Mouse (Mus musculus) WW6 (cell line): ENCODE measurements at regions not wholly inside any gene's neighbourhood (a gene's known extent, or its start where the extent isn't known, plus 50 kb on each side); places are given as distances from the start of the nearest gene placed in this dataset.

Experiments used
- DNase-seq: peaks from one replicate; pipeline ENCODE4 v3.0.0-alpha.2; 2013; ENCODE audit warnings: low read depth, low spot score

GRCm38 (mm10) chr10:44646615-44647014, 118.3 kb upstream of the Prdm1 start:
- no peak for DNase-seq

- DNase-seq, result no peak
Measured at GRCm38 (mm10) chr10:44641616-44642015, 113.3 kb upstream of the Prdm1 start.

GRCm38 (mm10) chr10:44640620-44641019, 112.3 kb upstream of the Prdm1 start:
- DNase-seq, result no peak

- DNase-seq, result no peak
Measured at GRCm38 (mm10) chr10:44638678-44639077, 110.4 kb upstream of the Prdm1 start.

- DNase-seq, result no peak
Measured at GRCm38 (mm10) chr10:44636786-44637185, 108.5 kb upstream of the Prdm1 start.

GRCm38 (mm10) chr10:44636061-44636460, 107.8 kb upstream of the Prdm1 start:
- no peak for DNase-seq

- DNase-seq, result no peak
Measured at GRCm38 (mm10) chr10:44631584-44631983, 103.3 kb upstream of the Prdm1 start.

GRCm38 (mm10) chr10:44630485-44630884, 102.2 kb upstream of the Prdm1 start:
- no peak for DNase-seq

GRCm38 (mm10) chr10:44628387-44628786, 100.1 kb upstream of the Prdm1 start:
- DNase-seq, result no peak

- no peak for DNase-seq
Measured at GRCm38 (mm10) chr10:44627431-44627830, 99.1 kb upstream of the Prdm1 start.

- DNase-seq, result no peak
Measured at GRCm38 (mm10) chr10:44625521-44625920, 97.2 kb upstream of the Prdm1 start.

- DNase-seq, result no peak
Measured at GRCm38 (mm10) chr10:44615586-44615985, 87.3 kb upstream of the Prdm1 start.

GRCm38 (mm10) chr10:44612571-44612970, 84.3 kb upstream of the Prdm1 start:
- no peak for DNase-seq

- no peak for DNase-seq
Measured at GRCm38 (mm10) chr10:44611399-44611798, 83.1 kb upstream of the Prdm1 start.

GRCm38 (mm10) chr10:44609187-44609586, 80.9 kb upstream of the Prdm1 start:
- no peak for DNase-seq

GRCm38 (mm10) chr10:44607334-44607851, 79.1 kb upstream of the Prdm1 start:
- no peak for DNase-seq

- no peak for DNase-seq
Measured at GRCm38 (mm10) chr10:44604512-44604911, 76.2 kb upstream of the Prdm1 start.

GRCm38 (mm10) chr10:44603461-44603860, 75.2 kb upstream of the Prdm1 start:
- no peak for DNase-seq

GRCm38 (mm10) chr10:44601550-44601949, 73.2 kb upstream of the Prdm1 start:
- no peak for DNase-seq

GRCm38 (mm10) chr10:44599964-44600334, 71.6 kb upstream of the Prdm1 start:
- no peak for DNase-seq

- DNase-seq, result no peak
Measured at GRCm38 (mm10) chr10:44599331-44599963, 71.1 kb upstream of the Prdm1 start.

- DNase-seq, result no peak
Measured at GRCm38 (mm10) chr10:44598615-44599014, 70.3 kb upstream of the Prdm1 start.

GRCm38 (mm10) chr10:44595932-44596331, 67.6 kb upstream of the Prdm1 start:
- DNase-seq, result no peak

- DNase-seq, result no peak
Measured at GRCm38 (mm10) chr10:44589842-44590241, 61.5 kb upstream of the Prdm1 start.
